Mouse (Mus musculus) monocyte, adult 5-6 weeks (primary cell): ENCODE measurements around the gene Ccdc38. TPM values are rescaled to one million over a fixed set of nuclear protein-coding genes. Genes with fewer than 3 reads are reported as not detected.

ENCODE experiments used
- ATAC-seq: fragments of 153-309, 156-312 bp; replicated peaks from 2 replicates; pipeline ENCODE4 v1.8.0; 2017; ENCODE audit warnings: mild to moderate bottlenecking; ENCODE audit not compliant: low TSS enrichment, insufficient number of reproducible peaks, severe bottlenecking, poor library complexity, low FRiP score
- total RNA-seq: library from RNA; stranded (forward); fragments of 200-1000, 200-491, 200-594 nt; gene quantifications from 3 replicates; pipeline ENCODE4 v1.2.3, GENCODE M21; 2017

Gene Ccdc38
- not detected in 3 replicates for total RNA-seq

DNA sequence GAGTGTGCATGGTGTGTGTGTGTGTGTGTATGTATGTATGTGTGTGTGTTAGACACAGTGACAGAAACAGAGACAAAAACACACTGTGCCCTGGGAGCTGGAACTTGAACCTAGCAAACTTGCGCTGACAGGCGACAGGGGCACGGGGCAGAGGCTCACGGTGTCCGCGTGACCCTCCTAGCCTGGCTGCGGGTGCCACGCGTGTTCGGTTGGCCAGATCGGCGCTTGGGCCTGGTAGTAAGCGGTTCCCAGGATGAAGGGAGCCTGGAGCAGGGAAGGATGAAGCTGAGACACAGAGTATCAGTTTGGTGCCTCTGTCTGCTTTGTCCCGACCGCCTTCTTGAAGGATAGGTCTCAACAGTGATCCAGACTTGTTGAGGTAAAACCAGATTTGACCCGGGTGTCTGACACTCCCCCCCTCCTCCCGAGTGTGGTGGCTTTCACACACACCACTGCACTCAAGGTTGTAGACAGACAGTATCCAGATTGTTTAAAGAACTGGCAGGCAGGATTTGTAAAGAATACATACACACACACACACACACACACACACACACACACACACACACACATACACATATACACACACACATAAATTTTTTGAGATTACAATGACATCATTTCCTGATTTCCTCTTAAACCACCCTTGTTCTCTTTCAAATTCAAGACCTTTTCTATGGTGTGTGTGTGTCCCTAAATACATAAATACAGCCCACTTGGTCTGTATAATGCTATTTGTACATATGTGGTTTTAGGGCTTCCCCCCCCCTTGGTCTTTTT, at the start of gene Ccdc38:
Gene Ccdc38, plus strand, starts transcription at position 202 of the 780 bp plus-strand sequence.
- ATAC-seq: peak; percentile 7; the same call in 1 of the 2 replicates

DNA sequence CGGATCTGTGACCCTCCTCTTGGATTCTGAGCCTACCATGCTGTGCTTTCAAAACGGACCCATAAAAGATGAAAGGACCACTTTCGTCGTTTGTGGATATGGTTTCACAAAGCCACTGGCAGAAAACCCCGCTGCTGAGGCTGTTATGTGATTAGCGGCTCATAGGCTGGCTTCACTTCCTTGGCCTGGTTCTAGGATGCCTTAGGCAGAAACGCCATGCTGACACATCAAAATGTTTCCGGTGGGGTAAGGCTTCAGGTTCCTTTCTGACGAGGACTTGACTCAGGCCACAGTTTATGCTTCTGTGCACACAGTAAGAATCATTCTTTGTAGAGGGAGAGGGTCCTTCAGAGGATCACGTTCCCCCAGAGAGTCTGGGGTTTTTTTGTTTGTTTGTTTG, 39.6 kb upstream of the Ccdc38 start:
- ATAC-seq: no peak

GRCm38 (mm10) chr10:93501346-93501745, 39.1 kb upstream of the Ccdc38 start:
- ATAC-seq: no peak

- ATAC-seq: no peak
Observed at GRCm38 (mm10) chr10:93508383-93508970, 32.0 kb upstream of the Ccdc38 start.

DNA sequence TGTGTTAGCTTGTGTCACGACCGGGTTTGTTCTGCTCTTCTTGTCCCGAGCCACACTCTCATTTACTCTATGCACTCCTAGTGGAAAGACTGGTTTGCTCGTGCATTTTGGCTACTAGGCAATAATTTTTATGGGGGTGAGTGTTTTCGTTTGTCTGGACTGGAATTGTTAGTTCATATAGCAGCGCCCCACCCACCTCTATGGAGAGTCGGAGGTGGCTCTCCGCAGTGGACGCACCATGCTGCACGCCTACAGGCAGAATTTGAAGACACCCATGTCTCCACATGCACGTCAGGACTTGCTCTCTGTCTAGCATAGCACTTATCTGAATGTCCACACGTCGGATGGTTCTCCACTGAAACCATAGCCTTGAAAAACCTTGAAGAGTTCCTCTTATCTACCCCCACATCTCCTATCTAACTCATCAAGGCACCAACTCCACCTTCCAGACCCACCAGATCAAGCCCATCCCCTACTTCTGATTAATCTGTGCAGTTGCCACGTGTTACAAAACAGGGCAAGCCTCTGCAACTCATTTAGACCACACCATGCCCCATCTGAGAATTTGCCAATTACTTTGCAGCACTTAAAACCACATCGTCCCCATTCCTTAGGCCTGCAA, 30.8 kb upstream of the Ccdc38 start:
- no peak for ATAC-seq

- no peak for ATAC-seq
Observed at GRCm38 (mm10) chr10:93515419-93515818, 25.0 kb upstream of the Ccdc38 start.

DNA sequence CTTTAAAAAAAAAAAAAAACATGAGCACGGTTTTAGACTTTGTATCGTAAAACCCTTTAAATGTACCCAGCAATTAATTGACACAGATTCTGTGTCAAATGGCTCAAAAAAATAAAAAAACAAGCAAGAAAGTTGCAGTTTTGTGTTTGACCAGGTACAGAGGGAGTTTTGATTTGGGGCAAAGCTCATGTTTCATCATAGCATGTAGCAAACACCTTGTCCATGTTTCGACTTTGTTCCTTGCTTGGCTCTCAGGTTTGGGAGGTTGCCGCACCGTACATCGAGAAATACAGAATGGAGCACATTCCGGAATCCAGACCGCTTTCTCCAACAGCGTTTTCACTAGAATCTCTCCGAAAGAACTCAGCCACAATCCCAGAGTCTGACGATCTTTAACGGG, 24.5 kb upstream of the Ccdc38 start:
- no peak for ATAC-seq

DNA sequence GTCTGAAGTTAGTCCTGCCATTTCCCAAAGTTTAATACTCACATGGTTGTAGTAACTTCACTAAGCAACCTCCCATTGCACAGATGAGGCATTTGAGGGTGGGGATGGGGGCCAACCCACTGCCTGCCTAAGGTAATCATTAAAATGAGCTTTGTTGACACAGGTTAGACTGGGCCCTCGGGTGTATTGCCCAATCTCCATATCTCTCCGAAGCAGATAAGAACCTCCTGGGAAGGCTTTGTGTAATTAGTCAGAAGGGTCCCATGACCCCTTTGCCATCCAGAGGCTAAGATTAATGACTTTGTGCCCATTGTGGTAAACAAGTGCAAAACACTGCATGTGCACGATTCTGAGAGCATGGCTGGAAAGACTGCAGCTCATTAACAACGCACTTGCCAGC, 22.7 kb upstream of the Ccdc38 start:
- no peak for ATAC-seq

- no peak for ATAC-seq
Observed at GRCm38 (mm10) chr10:93518186-93518585, 22.2 kb upstream of the Ccdc38 start.

GRCm38 (mm10) chr10:93518620-93519019, 21.8 kb upstream of the Ccdc38 start:
- no peak for ATAC-seq

DNA sequence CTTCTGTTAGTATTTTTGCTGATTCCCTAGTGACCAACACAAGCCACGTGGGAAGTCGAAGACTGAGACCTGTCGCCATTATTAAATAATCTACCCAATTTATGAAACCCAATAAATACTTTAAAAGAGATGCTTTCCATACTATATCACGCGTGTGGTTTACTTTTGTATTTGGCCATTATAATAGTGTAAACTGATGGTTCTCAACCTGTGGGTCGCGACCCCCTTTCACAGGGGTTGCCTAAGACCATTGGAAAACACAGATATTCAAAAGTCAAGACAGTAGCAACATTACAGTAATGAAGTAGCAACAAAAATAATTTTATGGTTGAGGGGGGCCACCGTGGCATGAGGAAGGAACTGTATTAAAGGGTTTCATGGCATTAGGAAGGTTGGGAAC, 21.3 kb upstream of the Ccdc38 start:
- no peak for ATAC-seq

GRCm38 (mm10) chr10:93519756-93520155, 20.7 kb upstream of the Ccdc38 start:
- no peak for ATAC-seq

DNA sequence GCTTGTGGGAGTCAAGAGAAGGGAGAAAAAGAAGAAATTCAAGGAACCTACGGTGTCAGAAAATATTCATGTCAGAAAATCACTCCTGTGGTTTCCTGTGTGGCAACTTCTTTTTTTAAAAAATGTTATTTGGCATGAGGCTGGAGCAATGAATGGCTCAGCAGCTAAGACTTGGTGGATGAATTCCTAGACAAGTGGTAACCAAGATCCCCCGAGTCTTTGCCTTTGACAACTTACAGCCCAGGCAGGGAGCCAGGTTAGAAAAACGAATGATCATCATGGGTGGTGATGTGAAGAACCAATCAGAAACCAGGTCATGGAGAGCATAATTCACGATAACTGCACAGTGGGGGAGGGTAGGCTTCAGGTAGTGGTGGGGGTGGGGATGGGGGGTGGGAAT, 19.4 kb upstream of the Ccdc38 start:
- no peak for ATAC-seq

- ATAC-seq: no peak
Observed at GRCm38 (mm10) chr10:93525329-93525728, 15.1 kb upstream of the Ccdc38 start.

DNA sequence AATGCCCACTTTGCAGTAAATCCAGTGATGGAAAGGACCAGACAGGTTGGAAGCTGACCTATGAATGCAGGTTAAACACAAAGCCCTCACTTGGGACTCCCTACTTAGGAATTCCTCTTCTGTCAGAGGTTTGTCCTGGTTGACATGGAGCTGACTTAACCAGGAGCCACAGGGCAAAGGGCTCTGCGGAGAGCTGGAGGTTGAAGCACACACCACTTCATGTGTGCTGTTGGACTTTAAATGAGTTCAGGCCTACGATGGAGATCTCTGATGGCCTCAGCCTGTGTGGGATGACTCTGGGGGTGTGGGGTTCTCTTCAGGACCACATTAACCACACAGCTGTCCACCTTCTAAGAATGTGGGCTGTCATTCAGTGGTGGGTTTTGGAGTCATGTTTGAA, 2.1 kb upstream of the Ccdc38 start:
- no peak for ATAC-seq

- no peak for ATAC-seq
Observed at GRCm38 (mm10) chr10:93538818-93539217, 1.6 kb upstream of the Ccdc38 start.

- ATAC-seq: peak; percentile 88
Observed at GRCm38 (mm10) chr10:93539775-93540430, 529 bp upstream of the Ccdc38 start, which contains the start of gene Amdhd1. Amdhd1 (minus strand) TSS chr10:93540033.

DNA sequence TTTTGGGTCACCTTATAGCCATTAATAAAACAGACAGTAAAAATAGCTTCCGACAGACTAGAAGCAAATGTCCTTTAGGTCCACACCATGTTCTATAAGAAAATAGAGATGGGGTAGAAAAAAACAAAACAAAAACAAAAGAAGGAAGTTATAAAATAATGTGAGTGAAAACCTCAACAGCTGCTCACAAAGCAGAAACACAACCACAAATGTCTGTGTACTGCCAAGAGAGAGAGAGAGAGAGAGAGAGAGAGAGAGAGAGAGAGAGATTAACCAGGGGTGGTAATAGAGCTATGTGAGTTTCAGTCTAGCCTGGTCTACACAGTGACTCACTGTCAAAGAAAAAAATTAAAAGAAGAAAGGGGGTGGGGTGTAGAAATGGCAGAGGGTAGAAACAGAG, 1.2 kb downstream of the Ccdc38 start:
- ATAC-seq: no peak

DNA sequence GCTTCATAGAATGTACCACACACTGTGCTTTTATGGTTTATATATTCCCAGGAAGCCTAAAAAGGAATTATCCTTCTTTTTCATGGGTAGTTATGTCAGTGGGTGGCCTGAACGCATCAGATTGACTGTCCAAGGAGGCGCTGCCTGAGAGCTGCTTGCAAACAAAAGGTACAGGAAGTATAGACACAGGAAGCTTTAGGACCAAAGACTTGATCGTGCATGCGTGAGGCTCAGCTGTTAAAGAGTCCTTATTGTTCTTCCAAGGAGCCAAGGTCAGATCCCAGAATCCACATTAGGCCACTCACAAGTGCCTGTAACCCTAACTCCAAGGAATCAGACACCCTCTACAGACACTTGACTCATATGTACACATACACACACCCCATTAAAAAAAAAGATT, 1.9 kb downstream of the Ccdc38 start:
- no peak for ATAC-seq
